Mouse (Mus musculus) heart, postnatal 14 days (tissue): ENCODE results near the gene Ccm2l. TPM values are rescaled to one million over a fixed set of nuclear protein-coding genes. Genes with fewer than 3 reads are reported as not detected.

Source experiments
- DNase-seq, 2 experiments: peaks; one replicate each; pipeline ENCODE4 v3.0.0; 2021 to 2022
- intact Hi-C: fragments of 180-260 bp; cut with DNase I; formaldehyde crosslinking; loops from one replicate; pipeline ENCODE4 v1.15.1; 2025
- long read RNA-seq, 2 experiments: library from polyadenylated mRNA; stranded (forward); transcript quantifications; one replicate each; pipeline ENCODE4 v2.0.0; 2021
- total RNA-seq, 2 experiments: library from RNA; stranded (reverse); gene quantifications; 2 replicates each; pipeline ENCODE4 v1.2.3; 2021

Gene Ccm2l
- total RNA-seq, result 10 to 100 TPM; 23.1 to 25.4 TPM
- long read RNA-seq, experiment 1, partial matches to known transcripts, result 4 of 48 reads
- long read RNA-seq, experiment 1, other reads (novel, unspliced or antisense), result 41 of 48 reads
- long read RNA-seq, experiment 2, partial matches to known transcripts, result 2 of 33 reads
- long read RNA-seq, experiment 2, other reads (novel, unspliced or antisense), result 31 of 33 reads

GRCm38 (mm10) chr2:153065747-153066508 lies at the start of gene Ccm2l:
TSS of gene Ccm2l (plus strand) at chr2:153065955.
- intact Hi-C loops, result no loop called here
- DNase-seq, result peak; percentile 56 to 59

- intact Hi-C loops, result loop anchor here (10.0 kb wide), 2 partner anchors 272 to 342 kb away; no protein-coding TSS in a partner anchor
- no peak for DNase-seq
These were observed 49.0 kb upstream of the Ccm2l start for GRCm38 (mm10) chr2:153016786-153017185.

- no peak for DNase-seq
- intact Hi-C loops, result loop anchor here (10.0 kb wide), 2 partner anchors 275 to 345 kb away; no protein-coding TSS in a partner anchor
These were observed 46.4 kb upstream of the Ccm2l start for GRCm38 (mm10) chr2:153019355-153019754.

- DNase-seq, result no peak
- intact Hi-C loops, result no loop called here
These were observed 44.6 kb upstream of the Ccm2l start for GRCm38 (mm10) chr2:153021163-153021562.

- DNase-seq, result no peak
- intact Hi-C loops, result no loop called here
These were observed 42.9 kb upstream of the Ccm2l start for GRCm38 (mm10) chr2:153022855-153023254.

- intact Hi-C loops, result no loop called here
- DNase-seq, result no peak
These were observed 39.7 kb upstream of the Ccm2l start for GRCm38 (mm10) chr2:153026052-153026451.

GRCm38 (mm10) chr2:153027501-153027900 lies 38.3 kb upstream of the Ccm2l start:
- no peak for DNase-seq
- intact Hi-C loops, result no loop called here

GRCm38 (mm10) chr2:153030422-153030821 lies 35.3 kb upstream of the Ccm2l start:
- intact Hi-C loops, result no loop called here
- no peak for DNase-seq

GRCm38 (mm10) chr2:153031126-153032082 lies 34.4 kb upstream of the Ccm2l start, which contains the start of gene Xkr7:
TSS of gene Xkr7 (plus strand) at chr2:153031852.
- intact Hi-C loops, result no loop called here

GRCm38 (mm10) chr2:153032083-153032842 lies 33.5 kb upstream of the Ccm2l start:
- peak; percentile 86 to 94 for DNase-seq
- intact Hi-C loops, result no loop called here

More at GRCm38 (mm10) chr2:153031126-153032082, 34.4 kb upstream of the Ccm2l start, which contains the start of gene Xkr7:
- DNase-seq, result no peak

- DNase-seq, result no peak
- intact Hi-C loops, result no loop called here
These were observed 32.8 kb upstream of the Ccm2l start for GRCm38 (mm10) chr2:153032973-153033372.

GRCm38 (mm10) chr2:153033545-153034230 lies 32.1 kb upstream of the Ccm2l start:
- intact Hi-C loops, result no loop called here
- DNase-seq, result no peak

- no peak for DNase-seq
- intact Hi-C loops, result no loop called here
These were observed 29.1 kb upstream of the Ccm2l start for GRCm38 (mm10) chr2:153036690-153037089.

GRCm38 (mm10) chr2:153043886-153044285 lies 21.9 kb upstream of the Ccm2l start:
- no peak for DNase-seq
- intact Hi-C loops, result no loop called here

GRCm38 (mm10) chr2:153045884-153046299 lies 19.9 kb upstream of the Ccm2l start:
- intact Hi-C loops, result no loop called here
- no peak for DNase-seq

- intact Hi-C loops, result loop anchor here (1.0 to 2.0 kb wide), 2 partner anchors 33 to 95 kb away; no protein-coding TSS in a partner anchor
- DNase-seq, result peak; percentile 59 to 73
These were observed 17.8 kb upstream of the Ccm2l start for GRCm38 (mm10) chr2:153047828-153048465.

- intact Hi-C loops, result loop anchor here (2.0 kb wide), 1 partner anchor 31 kb away; no protein-coding TSS in a partner anchor
- no peak for DNase-seq
These were observed 16.3 kb upstream of the Ccm2l start for GRCm38 (mm10) chr2:153049288-153049996.

GRCm38 (mm10) chr2:153049997-153050358 lies 15.8 kb upstream of the Ccm2l start:
- intact Hi-C loops, result loop anchor here (2.0 kb wide), 1 partner anchor 31 kb away; no protein-coding TSS in a partner anchor
- DNase-seq, result no peak
